Mouse (Mus musculus) limb, embryonic 14.5 days (tissue): ENCODE results near the gene Tagln3. TPM values are rescaled to one million over a fixed set of nuclear protein-coding genes. Genes with fewer than 3 reads are reported as not detected.

Experiments
- ATAC-seq: fragments of 200-750 bp; cut with Nextera tagmentation; 2 replicates; pipeline ENCODE4 v1.8.0; 2017; ENCODE audit warnings: low read depth, moderate number of reproducible peaks, moderate TSS enrichment; ENCODE audit not compliant: low FRiP score
- DNase-seq: peaks from one replicate; pipeline ENCODE4 v3.0.0-alpha.2; 2015; ENCODE audit warnings: low spot score
- H3K27ac ChIP-seq: fragments of 300-500 bp; sonication (generic); replicated peaks from 2 replicates; pipeline ENCODE4 v1.5.1; 2014; ENCODE audit warnings: low read depth, mild to moderate bottlenecking, low read length, moderate library complexity, mixed read lengths
- H3K27me3 ChIP-seq: fragments of 300-500 bp; sonication (generic); 2 replicates; pipeline ENCODE4 v1.6.1; 2014; ENCODE audit warnings: low read length, mixed read lengths; ENCODE audit not compliant: control insufficient read depth, insufficient read depth
- H3K36me3 ChIP-seq: fragments of 300-500 bp; sonication (generic); 2 replicates; pipeline ENCODE4 v1.6.1; 2014; ENCODE audit warnings: mild to moderate bottlenecking, low read length, moderate library complexity, mixed read lengths; ENCODE audit not compliant: control insufficient read depth, insufficient read depth
- H3K4me1 ChIP-seq: fragments of 300-500 bp; sonication (generic); 2 replicates; pipeline ENCODE4 v1.6.1; 2014; ENCODE audit warnings: antibody characterized with exemption, low read length, mixed read lengths; ENCODE audit not compliant: control insufficient read depth, insufficient read depth
- H3K4me2 ChIP-seq: fragments of 300-500 bp; sonication (generic); replicated peaks from 2 replicates; pipeline ENCODE4 v1.6.1; 2014; ENCODE audit warnings: low read depth, mild to moderate bottlenecking, low read length, moderate library complexity; ENCODE audit not compliant: severe bottlenecking
- H3K4me3 ChIP-seq: fragments of 300-500 bp; sonication (generic); replicated peaks from 2 replicates; pipeline ENCODE4 v1.5.1; 2014; ENCODE audit warnings: low read length
- H3K9ac ChIP-seq: fragments of 300-500 bp; sonication (generic); 2 replicates; pipeline ENCODE4 v1.6.1; 2014; ENCODE audit warnings: mild to moderate bottlenecking, low read depth, low read length, moderate library complexity; ENCODE audit not compliant: severe bottlenecking
- H3K9me3 ChIP-seq: fragments of 300-500 bp; sonication (generic); 2 replicates; pipeline ENCODE4 v1.6.1; 2016; ENCODE audit warnings: low read length; ENCODE audit not compliant: control insufficient read depth
- POLR2A ChIP-seq: fragments of 200-500 bp; IDR thresholded peaks from 2 replicates; pipeline ENCODE4 v1.8.0; 2012; ENCODE audit warnings: inconsistent platforms, mild to moderate bottlenecking, moderate library complexity, borderline replicate concordance; ENCODE audit not compliant: insufficient read depth, insufficient read length; ENCODE audit errors: extremely low read depth
- WGBS: fragments of 180-500 bp; shearing (Covaris S2); extraction: QIAGEN DNeasy Blood & Tissue Kit; methylation state at CpG from one replicate; pipeline ENCODE4 v1.1.7; 2014; 5-methylcytosine and 5-hydroxymethylcytosine counted together
- polyA plus RNA-seq, 2 experiments: library from polyadenylated mRNA; depleted of rRNA in 1 of 2; stranded (reverse) in 1 of 2; unstranded in 1 of 2; fragments of >200 nt; fragmentation: Nextera tagmentation in 1 of 2; extraction: Ambion mirVana in 1 of 2; gene quantifications; 2 replicates each; pipeline versions ENCODE4 v1.2.1 to v1.2.3; 2012 to 2014

Gene Tagln3
- polyA plus RNA-seq, 2 experiments, result 8.1 to 14.6 TPM

- DNase-seq, result no peak
- Histone ChIP-seq H3K9ac (no peak overlapping the region), H3K36me3 (no peaks in the 10 kb centered on the region), H3K4me1 (no peaks in the 10 kb centered on the region), H3K27ac (no peak overlapping the region), H3K9me3 (no peaks in the 10 kb centered on the region), H3K4me3 (no peak overlapping the region), H3K4me2 (no peak overlapping the region), H3K27me3 (no peaks in the 10 kb centered on the region)
- TF ChIP-seq POLR2A, result no peak
- ATAC-seq, result no peak
- WGBS, result 78% methylated on average over 6 of the region's 6 CpGs
Measured at GRCm38 (mm10) chr16:45697996-45698395, 26.4 kb downstream of the Tagln3 start.

- no peak for DNase-seq
- Histone ChIP-seq H3K9me3 (no peaks in the 10 kb centered on the region), H3K9ac (no peak overlapping the region), H3K4me1 (no peaks in the 10 kb centered on the region), H3K27ac (no peak overlapping the region), H3K27me3 (no peaks in the 10 kb centered on the region), H3K4me3 (no peak overlapping the region), H3K4me2 (no peak overlapping the region), H3K36me3 (no peaks in the 10 kb centered on the region)
- WGBS, result 77% methylated on average over 9 of the region's 9 CpGs
- no peak for ATAC-seq
- no peak for TF ChIP-seq POLR2A
Measured at GRCm38 (mm10) chr16:45695445-45696160, 28.8 kb downstream of the Tagln3 start.

GRCm38 (mm10) chr16:45693558-45693957 is 30.9 kb downstream of the Tagln3 start, which contains the start of gene Tmprss7:
Gene Tmprss7, minus strand, starts transcription at chr16:45693658.
- Histone ChIP-seq H3K9ac (no peak within 1 kb of the TSS), H3K4me3 (no peak within 1 kb of the TSS), H3K4me2 (no peak within 1 kb of the TSS), H3K27ac (no peak within 1 kb of the TSS), H3K27me3 (no peaks in the 10 kb centered on the region), H3K4me1 (no peaks in the 10 kb centered on the region), H3K9me3 (no peaks in the 10 kb centered on the region), H3K36me3 (no peaks in the 10 kb centered on the region)
- DNase-seq (no peak), ATAC-seq (no peak)
- 71% methylated on average over 10 of the region's 10 CpGs for WGBS
- no peak for TF ChIP-seq POLR2A

GRCm38 (mm10) chr16:45692851-45693250 is 31.6 kb downstream of the Tagln3 start:
- H3K9me3 ChIP-seq, result no peaks in the 10 kb centered on the region
- H3K27ac ChIP-seq, result no peak overlapping the region
- 78% methylated on average over 3 of the region's 3 CpGs for WGBS
- TF ChIP-seq POLR2A, result no peak
- no peaks in the 10 kb centered on the region for H3K36me3 ChIP-seq
- ATAC-seq (no peak), DNase-seq (no peak)
- H3K9ac ChIP-seq, result no peak overlapping the region
- H3K4me1 ChIP-seq, result no peaks in the 10 kb centered on the region
- H3K27me3 ChIP-seq, result no peaks in the 10 kb centered on the region
- no peak overlapping the region for H3K4me3 ChIP-seq
- no peak overlapping the region for H3K4me2 ChIP-seq

- no peaks in the 10 kb centered on the region for H3K27me3 ChIP-seq
- no peak for DNase-seq
- ATAC-seq, result no peak
- H3K36me3 ChIP-seq, result no peaks in the 10 kb centered on the region
- no peak overlapping the region for H3K27ac ChIP-seq
- 49% methylated on average over 4 of the region's 4 CpGs for WGBS
- H3K9ac ChIP-seq, result no peak overlapping the region
- no peak overlapping the region for H3K4me3 ChIP-seq
- H3K4me1 ChIP-seq, result no peaks in the 10 kb centered on the region
- no peak overlapping the region for H3K4me2 ChIP-seq
- H3K9me3 ChIP-seq, result no peaks in the 10 kb centered on the region
- no peak for TF ChIP-seq POLR2A
Measured at GRCm38 (mm10) chr16:45690178-45690577, 34.2 kb downstream of the Tagln3 start.
